Mouse (Mus musculus) limb, embryonic 14.5 days (tissue): ENCODE data around the gene Rapgef6. TPM values are rescaled to one million over a fixed set of nuclear protein-coding genes. Genes with fewer than 3 reads are reported as not detected.

ENCODE experiments used
- ATAC-seq: fragments of 200-750 bp; cut with Nextera tagmentation; 2 replicates; pipeline ENCODE4 v1.8.0; 2017; ENCODE audit warnings: low read depth, moderate number of reproducible peaks, moderate TSS enrichment; ENCODE audit not compliant: low FRiP score
- DNase-seq: peaks from one replicate; pipeline ENCODE4 v3.0.0-alpha.2; 2015; ENCODE audit warnings: low spot score
- H3K27ac ChIP-seq: fragments of 300-500 bp; sonication (generic); replicated peaks from 2 replicates; pipeline ENCODE4 v1.5.1; 2014; ENCODE audit warnings: low read depth, mild to moderate bottlenecking, low read length, moderate library complexity, mixed read lengths
- H3K27me3 ChIP-seq: fragments of 300-500 bp; sonication (generic); 2 replicates; pipeline ENCODE4 v1.6.1; 2014; ENCODE audit warnings: low read length, mixed read lengths; ENCODE audit not compliant: control insufficient read depth, insufficient read depth
- H3K36me3 ChIP-seq: fragments of 300-500 bp; sonication (generic); 2 replicates; pipeline ENCODE4 v1.6.1; 2014; ENCODE audit warnings: mild to moderate bottlenecking, low read length, moderate library complexity, mixed read lengths; ENCODE audit not compliant: control insufficient read depth, insufficient read depth
- H3K4me1 ChIP-seq: fragments of 300-500 bp; sonication (generic); 2 replicates; pipeline ENCODE4 v1.6.1; 2014; ENCODE audit warnings: antibody characterized with exemption, low read length, mixed read lengths; ENCODE audit not compliant: control insufficient read depth, insufficient read depth
- H3K4me2 ChIP-seq: fragments of 300-500 bp; sonication (generic); replicated peaks from 2 replicates; pipeline ENCODE4 v1.6.1; 2014; ENCODE audit warnings: low read depth, mild to moderate bottlenecking, low read length, moderate library complexity; ENCODE audit not compliant: severe bottlenecking
- H3K4me3 ChIP-seq: fragments of 300-500 bp; sonication (generic); replicated peaks from 2 replicates; pipeline ENCODE4 v1.5.1; 2014; ENCODE audit warnings: low read length
- H3K9ac ChIP-seq: fragments of 300-500 bp; sonication (generic); 2 replicates; pipeline ENCODE4 v1.6.1; 2014; ENCODE audit warnings: mild to moderate bottlenecking, low read depth, low read length, moderate library complexity; ENCODE audit not compliant: severe bottlenecking
- H3K9me3 ChIP-seq: fragments of 300-500 bp; sonication (generic); 2 replicates; pipeline ENCODE4 v1.6.1; 2016; ENCODE audit warnings: low read length; ENCODE audit not compliant: control insufficient read depth
- POLR2A ChIP-seq: fragments of 200-500 bp; IDR thresholded peaks from 2 replicates; pipeline ENCODE4 v1.8.0; 2012; ENCODE audit warnings: inconsistent platforms, mild to moderate bottlenecking, moderate library complexity, borderline replicate concordance; ENCODE audit not compliant: insufficient read depth, insufficient read length; ENCODE audit errors: extremely low read depth
- WGBS: fragments of 180-500 bp; shearing (Covaris S2); extraction: QIAGEN DNeasy Blood & Tissue Kit; methylation state at CpG from one replicate; pipeline ENCODE4 v1.1.7; 2014; 5-methylcytosine and 5-hydroxymethylcytosine counted together
- polyA plus RNA-seq, 2 experiments: library from polyadenylated mRNA; depleted of rRNA in 1 of 2; stranded (reverse) in 1 of 2; unstranded in 1 of 2; fragments of >200 nt; fragmentation: Nextera tagmentation in 1 of 2; extraction: Ambion mirVana in 1 of 2; gene quantifications; 2 replicates each; pipeline versions ENCODE4 v1.2.1 to v1.2.3; 2012 to 2014

The Rapgef6 gene
- polyA plus RNA-seq, 2 experiments, result 13.8 to 26.6 TPM

- no peak overlapping the region for H3K27ac ChIP-seq
- H3K9ac ChIP-seq, result no peak overlapping the region
- no peak for TF ChIP-seq POLR2A
- no peaks in the 10 kb centered on the region for H3K9me3 ChIP-seq
- 73% methylated on average over 2 of the region's 2 CpGs for WGBS
- no peak for DNase-seq
- no peak for ATAC-seq
- H3K4me1 ChIP-seq, result no peaks in the 10 kb centered on the region
- H3K4me3 ChIP-seq, result no peak overlapping the region
- H3K36me3 ChIP-seq, result no peaks in the 10 kb centered on the region
- no peak overlapping the region for H3K4me2 ChIP-seq
- no peaks in the 10 kb centered on the region for H3K27me3 ChIP-seq
Measured at GRCm38 (mm10) chr11:54539486-54539885, 16.8 kb downstream of the Rapgef6 start.

DNA sequence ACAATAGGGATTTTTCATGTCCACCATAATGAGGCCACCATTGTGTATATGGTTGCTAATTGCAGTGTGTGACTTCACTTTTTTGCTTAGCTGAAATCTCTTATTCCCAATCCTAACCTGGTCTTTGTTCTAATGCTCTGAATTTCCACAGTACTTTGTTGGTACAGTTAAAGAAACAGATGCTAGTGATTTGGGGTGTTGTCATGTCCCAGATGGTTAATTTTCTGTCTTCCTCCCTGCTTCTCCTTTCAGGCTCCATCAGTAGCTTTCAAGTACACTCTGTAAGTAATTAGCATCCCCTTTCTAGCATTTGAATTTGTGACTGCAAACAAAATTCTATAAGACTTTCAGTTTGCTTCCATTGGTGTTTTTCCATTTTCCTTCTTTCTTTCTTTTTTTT is 17.7 kb downstream of the Rapgef6 start:
- no peak overlapping the region for H3K9ac ChIP-seq
- no peaks in the 10 kb centered on the region for H3K4me1 ChIP-seq
- ATAC-seq, result no peak
- DNase-seq, result no peak
- no peak overlapping the region for H3K4me3 ChIP-seq
- no peaks in the 10 kb centered on the region for H3K36me3 ChIP-seq
- H3K4me2 ChIP-seq, result no peak overlapping the region
- no peaks in the 10 kb centered on the region for H3K27me3 ChIP-seq
- TF ChIP-seq POLR2A, result no peak
- no peak overlapping the region for H3K27ac ChIP-seq
- H3K9me3 ChIP-seq, result no peaks in the 10 kb centered on the region

- no peaks in the 10 kb centered on the region for H3K36me3 ChIP-seq
- no peaks in the 10 kb centered on the region for H3K9me3 ChIP-seq
- TF ChIP-seq POLR2A, result no peak
- no peak overlapping the region for H3K4me2 ChIP-seq
- no peak overlapping the region for H3K9ac ChIP-seq
- H3K27me3 ChIP-seq, result no peaks in the 10 kb centered on the region
- no peaks in the 10 kb centered on the region for H3K4me1 ChIP-seq
- no peak overlapping the region for H3K27ac ChIP-seq
- DNase-seq (no peak), ATAC-seq (no peak)
- no peak overlapping the region for H3K4me3 ChIP-seq
Measured at GRCm38 (mm10) chr11:54542414-54542813, 19.8 kb downstream of the Rapgef6 start.

DNA sequence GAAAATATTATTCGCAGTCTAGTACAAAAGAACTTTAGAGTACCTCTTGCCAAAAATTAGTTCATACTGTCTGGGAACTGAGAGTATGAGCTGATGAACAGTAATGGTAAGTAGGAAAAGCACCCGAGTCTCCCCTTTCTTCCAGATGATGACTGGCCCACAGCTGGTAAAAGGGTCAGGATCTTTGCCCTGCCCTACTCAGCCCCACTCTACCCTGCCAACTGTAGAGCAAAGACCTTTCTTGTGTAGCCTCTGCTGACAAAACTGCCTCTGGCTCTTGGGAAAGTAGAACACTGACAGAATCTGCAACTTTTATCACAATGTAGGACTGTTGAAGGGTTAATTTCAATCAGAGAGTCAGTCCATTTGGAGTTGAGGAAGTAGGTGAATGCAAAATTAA is 32.3 kb downstream of the Rapgef6 start:
- DNase-seq (no peak), ATAC-seq (no peak)
- TF ChIP-seq POLR2A, result no peak
- H3K27ac ChIP-seq, result no peak overlapping the region
- 86% methylated on average over 2 of the region's 2 CpGs for WGBS
- no peaks in the 10 kb centered on the region for H3K27me3 ChIP-seq
- H3K4me3 ChIP-seq, result no peak overlapping the region
- H3K4me1 ChIP-seq, result no peaks in the 10 kb centered on the region
- no peak overlapping the region for H3K4me2 ChIP-seq
- H3K36me3 ChIP-seq, result no peaks in the 10 kb centered on the region
- H3K9ac ChIP-seq, result no peak overlapping the region
- no peaks in the 10 kb centered on the region for H3K9me3 ChIP-seq

DNA sequence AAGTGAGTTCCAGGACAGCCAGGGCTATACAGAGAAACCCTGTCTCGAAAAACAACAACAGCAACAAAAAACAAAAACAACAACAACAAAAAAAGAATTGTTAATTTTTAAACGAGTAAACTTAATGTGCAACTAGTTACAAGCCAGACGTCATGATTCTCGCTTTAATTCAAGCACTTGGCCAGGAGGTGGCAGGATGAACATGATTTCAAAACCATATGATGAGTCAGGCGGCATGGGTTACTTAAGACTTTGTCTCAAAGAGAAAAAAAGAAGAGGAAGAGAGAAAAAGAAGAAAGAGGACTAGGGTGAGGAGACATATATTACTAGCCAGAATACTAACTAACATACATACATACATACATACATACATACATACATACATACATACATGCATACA is 40.1 kb downstream of the Rapgef6 start:
- H3K36me3 ChIP-seq, result no peaks in the 10 kb centered on the region
- no peak for DNase-seq
- WGBS, result 82% methylated on average over 5 of the region's 5 CpGs

DNA sequence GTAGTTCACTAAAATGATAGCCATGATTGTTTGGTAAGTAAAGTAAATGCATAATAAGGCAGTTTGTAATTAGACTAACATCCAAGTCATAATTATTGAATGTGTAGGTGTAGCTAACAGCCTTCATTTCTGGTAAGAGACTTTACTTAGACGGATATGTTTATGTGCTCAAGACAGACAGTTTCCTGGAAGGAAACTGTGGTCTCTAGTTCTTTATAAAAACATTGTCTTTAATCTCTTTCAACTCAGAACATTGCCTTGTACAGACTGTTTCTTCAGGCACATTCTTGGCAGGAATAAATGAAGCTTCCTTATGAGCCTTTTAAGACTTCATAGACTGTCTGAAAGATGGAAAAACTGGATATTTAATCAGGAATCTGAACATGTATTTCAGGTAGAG is 45.3 kb downstream of the Rapgef6 start:
- no peak for ATAC-seq
- Histone ChIP-seq H3K27ac (no peak overlapping the region), H3K9ac (no peak overlapping the region), H3K9me3 (no peaks in the 10 kb centered on the region), H3K4me3 (no peak overlapping the region), H3K4me1 (0 out of 2 replicates have a peak, but pooled peaks cover 3% of the 10 kb centered on the region), H3K27me3 (no peaks in the 10 kb centered on the region), H3K4me2 (no peak overlapping the region), H3K36me3 (no peaks in the 10 kb centered on the region)
- no peak for TF ChIP-seq POLR2A
- 52% methylated on average over 1 of the region's 1 CpGs for WGBS
- no peak for DNase-seq

More for the DNA sequence above, 40.1 kb downstream of the Rapgef6 start:
- no peak for TF ChIP-seq POLR2A
- no peak for ATAC-seq
- H3K4me3 ChIP-seq, result no peak overlapping the region
- no peaks in the 10 kb centered on the region for H3K27me3 ChIP-seq
- H3K4me1 ChIP-seq, result no peaks in the 10 kb centered on the region
- no peak overlapping the region for H3K9ac ChIP-seq
- H3K27ac ChIP-seq, result no peak overlapping the region
- H3K9me3 ChIP-seq, result no peaks in the 10 kb centered on the region
- no peak overlapping the region for H3K4me2 ChIP-seq
